Mouse (Mus musculus) CH12.LX (cell line): ENCODE data around the gene Limd1.

Source experiments
- CTCF ChIP-seq, 2 experiments: IDR thresholded peaks in 1 of 2; conservative IDR thresholded peaks in 1 of 2; 2 replicates each; pipeline ENCODE4 v1.5.1; 2011 to 2012; ENCODE audit warnings: low read depth in 2 of 2, low read length in 2 of 2, improper control_type of control experiment in 1 of 2, inconsistent platforms in 1 of 2, mild to moderate bottlenecking in 1 of 2, moderate library complexity in 1 of 2
- HCFC1 ChIP-seq: IDR thresholded peaks from 2 replicates; pipeline ENCODE4 v1.6.1; 2012; ENCODE audit warnings: low read depth, mild to moderate bottlenecking, inconsistent platforms, low read length, improper control_type of control experiment
- JUND ChIP-seq: conservative IDR thresholded peaks from 2 replicates; pipeline ENCODE4 v1.6.1; 2011; ENCODE audit warnings: low read depth, low read length, improper control_type of control experiment
- PAX5 ChIP-seq: IDR thresholded peaks from 2 replicates; pipeline ENCODE4 v1.6.1; 2012; ENCODE audit warnings: low read length, inconsistent platforms, mixed read lengths
- POLR2A ChIP-seq: IDR thresholded peaks from 2 replicates; pipeline ENCODE4 v1.6.1; 2011; ENCODE audit warnings: low read depth, mild to moderate bottlenecking, improper control_type of control experiment, low read length
- SMC3 ChIP-seq: IDR thresholded peaks from 2 replicates; pipeline ENCODE4 v1.6.1; 2011; ENCODE audit warnings: low read depth, low read length, improper control_type of control experiment

- TF ChIP-seq POLR2A, result peak; percentile 62
- TF ChIP-seq CTCF (conservative IDR thresholded peaks at IDR 0.05 in 1 of 2, IDR thresholded peaks at IDR 0.05 in 1 of 2; ENCODE audit: low read depth in 2 of 2, low read length in 2 of 2), result peak in 1 of 2 experiments; percentile 36; a peak in 2 of 4 replicates
- no peak for TF ChIP-seq PAX5
- no peak; the same call in 1 of the 2 replicates for TF ChIP-seq HCFC1
- TF ChIP-seq SMC3, result no peak
- peak; percentile 90 for TF ChIP-seq JUND
Observed at GRCm38 (mm10) chr9:123480253-123480921, 1.9 kb downstream of the Limd1 start.
